Mouse (Mus musculus) left cerebral cortex, postnatal 25 days (tissue): Measurements from ENCODE around the gene Actb. TPM values are rescaled to one million over a fixed set of nuclear protein-coding genes. Genes with fewer than 3 reads are reported as not detected.
A peak's percentile ranks its signal among the peaks of the same experiment; 100 is the strongest.

Experiments
- DNase-seq, 2 experiments: peaks; one replicate each; pipeline ENCODE4 v3.0.0; 2022; ENCODE audit warnings: low spot score in 2 of 2, mixed read lengths in 1 of 2
- intact Hi-C: fragments of 180-260 bp; cut with DNase I; formaldehyde crosslinking; loops from one replicate; pipeline ENCODE4 v1.15.1; 2025
- total RNA-seq, 2 experiments: library from RNA; stranded (reverse); gene quantifications; 2 replicates each; pipeline ENCODE4 v1.2.3; 2021

Actb gene
- total RNA-seq, 2 experiments from 2014 or later = 2,451 to 2,479 TPM

DNA sequence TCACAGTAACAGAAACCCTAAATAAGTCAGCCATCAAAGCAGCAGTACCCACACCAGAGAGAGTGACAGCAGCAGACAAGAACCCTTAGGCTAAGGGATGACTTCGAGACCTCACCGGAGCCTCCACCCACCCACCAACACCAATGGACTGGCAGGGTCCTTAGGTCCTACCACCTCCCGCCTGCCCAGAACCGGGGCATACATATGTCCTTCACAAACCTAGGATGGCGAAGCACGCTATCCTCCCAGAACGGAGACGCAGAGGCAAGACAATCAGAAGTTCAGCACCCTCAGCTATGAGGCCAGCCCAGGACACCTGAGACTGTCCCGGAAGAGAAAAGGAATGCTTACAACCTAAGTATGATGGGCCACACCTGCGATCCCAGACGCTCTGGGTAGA, 24.1 kb downstream of the Actb start:
- DNase-seq = no peak
- intact Hi-C loops = no loop called here

- intact Hi-C loops = loop anchor here (2.0 kb wide), 1 partner anchor 17 kb away; no protein-coding TSS in a partner anchor
- no peak for DNase-seq
Measured at GRCm38 (mm10) chr5:142881936-142882335, 24.6 kb downstream of the Actb start.

GRCm38 (mm10) chr5:142880806-142881516, 25.6 kb downstream of the Actb start:
- DNase-seq = no peak
- intact Hi-C loops = loop anchor here (2.0 kb wide), 1 partner anchor 18 kb away; no protein-coding TSS in a partner anchor

- intact Hi-C loops = loop anchor here (2.0 kb wide), 1 partner anchor 19 kb away; no protein-coding TSS in a partner anchor
- peak; percentile 61 to 85 for DNase-seq
Measured at GRCm38 (mm10) chr5:142880246-142880645, 26.3 kb downstream of the Actb start.

GRCm38 (mm10) chr5:142879318-142880175, 27.0 kb downstream of the Actb start:
- intact Hi-C loops = loop anchor here (1.0 to 2.0 kb wide), 6 partner anchors 19 to 187 kb away; no protein-coding TSS in a partner anchor
- DNase-seq = peak; percentile 80 to 90

GRCm38 (mm10) chr5:142878570-142878969, 28.0 kb downstream of the Actb start:
- DNase-seq = peak in 1 of 2 experiments; percentile 87
- intact Hi-C loops = loop anchor here (2.0 kb wide), 2 partner anchors 60 to 152 kb away; no protein-coding TSS in a partner anchor

- intact Hi-C loops = loop anchor here (2.0 kb wide), 2 partner anchors 59 to 153 kb away; no protein-coding TSS in a partner anchor
- DNase-seq = peak; percentile 89 to 91
Measured at GRCm38 (mm10) chr5:142877337-142878280, 28.9 kb downstream of the Actb start.

DNA sequence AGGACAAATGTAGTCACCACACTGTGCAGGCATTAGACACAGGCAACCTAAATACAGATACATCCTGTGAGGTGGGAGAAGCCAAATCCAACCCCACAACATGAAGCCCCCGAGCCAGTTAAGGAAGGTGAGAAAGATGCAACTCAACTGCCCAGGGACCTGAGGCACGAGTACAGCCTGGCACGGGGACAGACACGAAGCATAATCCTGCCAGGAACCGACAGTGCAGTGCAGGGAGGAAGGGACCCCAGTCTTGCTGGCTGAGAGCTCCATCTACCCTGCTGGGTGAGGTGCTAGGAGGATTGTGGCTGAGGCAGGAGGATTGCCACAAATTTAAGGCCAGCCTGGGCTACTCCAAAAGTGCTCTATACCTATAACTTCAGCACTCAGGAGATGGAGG, 29.7 kb downstream of the Actb start:
- DNase-seq = no peak
- intact Hi-C loops = no loop called here

DNA sequence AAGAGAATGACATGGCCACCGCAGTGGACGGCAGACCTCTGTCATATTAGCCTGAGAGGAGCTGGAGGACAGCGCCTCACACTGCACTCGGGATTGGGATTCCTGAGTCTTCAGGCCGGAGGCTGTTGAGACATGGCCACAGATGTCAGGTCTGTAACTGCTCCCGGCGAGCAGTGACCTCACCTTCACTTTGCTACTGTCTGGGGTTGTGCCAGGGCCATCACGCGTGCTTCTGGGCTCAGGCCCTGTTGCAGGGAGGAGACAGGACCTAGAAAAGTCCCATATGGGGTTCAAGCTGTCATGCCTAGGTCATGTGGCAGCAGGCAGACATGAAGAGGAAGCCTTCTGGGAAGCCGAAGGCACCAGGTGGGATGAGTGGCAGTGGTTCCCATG, 31.0 kb downstream of the Actb start:
- DNase-seq = no peak
- intact Hi-C loops = loop anchor here (2.0 kb wide), 1 partner anchor 107 kb away; no protein-coding TSS in a partner anchor

GRCm38 (mm10) chr5:142874791-142875512, 31.6 kb downstream of the Actb start:
- no peak for DNase-seq
- intact Hi-C loops = loop anchor here (2.0 kb wide), 1 partner anchor 106 kb away; no protein-coding TSS in a partner anchor

DNA sequence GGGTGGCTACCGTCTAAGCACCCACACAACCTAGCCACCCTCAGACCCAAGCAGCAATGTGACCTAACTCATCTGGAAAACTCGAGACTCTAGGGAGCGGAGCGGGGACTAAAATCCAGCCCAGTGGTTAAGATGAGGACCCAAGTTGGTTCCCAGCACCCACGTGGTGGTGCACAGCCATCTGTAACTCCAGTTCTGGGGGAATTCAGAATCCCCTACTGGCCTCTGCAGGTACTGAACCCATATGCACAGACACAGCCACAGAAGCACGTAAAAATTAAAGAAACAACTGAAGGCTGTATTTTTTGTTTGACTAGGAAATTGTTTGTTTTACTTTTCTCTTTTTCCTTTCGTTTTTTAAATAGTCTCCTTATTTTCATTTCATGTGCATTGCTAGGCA, 32.8 kb downstream of the Actb start:
- intact Hi-C loops = loop anchor here (2.0 kb wide), 1 partner anchor 105 kb away; no protein-coding TSS in a partner anchor
- no peak for DNase-seq

DNA sequence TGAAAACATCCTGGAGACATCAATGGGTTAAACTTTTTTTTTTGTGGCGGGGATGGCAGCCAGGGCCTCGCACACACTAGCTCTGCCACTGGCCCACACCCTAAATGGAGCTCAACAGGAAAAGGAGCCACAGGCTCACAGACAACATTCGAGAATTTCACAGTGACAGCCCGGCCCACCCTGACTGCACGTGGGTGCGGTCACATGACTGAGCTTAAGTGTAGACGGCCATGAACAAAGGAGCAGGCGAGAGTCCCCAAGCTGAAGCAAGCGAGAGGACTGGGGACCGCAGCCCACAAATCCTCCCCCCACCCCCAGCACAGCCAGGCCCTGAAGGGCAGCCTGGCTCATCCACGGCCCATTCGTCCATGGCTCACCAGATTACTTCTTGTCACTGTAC, 34.8 kb downstream of the Actb start:
- DNase-seq = no peak

DNA sequence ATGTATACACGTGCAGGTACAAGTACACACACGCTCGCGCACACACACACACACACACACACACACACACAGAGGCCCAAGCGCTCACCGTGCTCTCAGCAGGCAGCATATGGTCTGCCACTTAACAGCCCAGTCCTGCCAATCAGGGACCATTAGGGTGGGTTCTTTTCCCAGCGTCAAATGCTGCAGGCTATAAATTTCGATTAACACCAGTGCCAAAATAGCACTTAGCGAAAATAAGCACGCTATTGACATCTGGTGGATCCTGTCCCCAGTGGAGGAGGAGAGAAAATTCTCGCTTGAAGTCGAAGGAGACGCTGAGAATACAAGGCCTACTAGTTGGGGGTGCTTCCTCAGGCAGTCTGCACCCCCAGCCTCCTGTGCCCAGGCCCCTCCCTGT, 37.1 kb downstream of the Actb start:
- intact Hi-C loops = no loop called here
- peak; percentile 35 to 37 for DNase-seq

More for the DNA sequence above, 34.8 kb downstream of the Actb start:
- intact Hi-C loops = no loop called here

DNA sequence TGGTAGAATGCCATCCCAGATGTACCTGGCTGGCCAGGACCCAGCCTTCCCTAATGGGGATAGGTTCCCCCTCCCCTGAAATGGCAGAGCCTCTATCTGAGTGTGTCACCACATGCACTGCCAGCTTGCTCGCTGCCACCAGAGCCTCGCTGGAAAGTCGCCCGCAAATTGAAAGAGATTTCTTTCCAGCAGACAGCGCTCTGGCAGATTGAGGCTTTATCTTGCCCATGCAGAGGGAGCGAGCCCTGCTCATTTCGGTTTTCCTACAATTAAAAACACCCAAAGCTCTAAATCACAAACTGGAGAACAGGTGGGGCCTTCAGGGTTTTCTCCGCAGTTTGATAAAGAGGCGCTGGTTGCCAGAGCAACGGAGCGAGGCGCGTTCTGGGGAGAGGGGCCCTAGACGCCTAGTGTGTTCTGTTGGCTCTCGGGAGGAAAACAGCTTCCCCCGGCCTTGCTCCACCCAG, 48.8 kb downstream of the Actb start:
- DNase-seq = peak; percentile 76 to 85
- intact Hi-C loops = no loop called here

DNA sequence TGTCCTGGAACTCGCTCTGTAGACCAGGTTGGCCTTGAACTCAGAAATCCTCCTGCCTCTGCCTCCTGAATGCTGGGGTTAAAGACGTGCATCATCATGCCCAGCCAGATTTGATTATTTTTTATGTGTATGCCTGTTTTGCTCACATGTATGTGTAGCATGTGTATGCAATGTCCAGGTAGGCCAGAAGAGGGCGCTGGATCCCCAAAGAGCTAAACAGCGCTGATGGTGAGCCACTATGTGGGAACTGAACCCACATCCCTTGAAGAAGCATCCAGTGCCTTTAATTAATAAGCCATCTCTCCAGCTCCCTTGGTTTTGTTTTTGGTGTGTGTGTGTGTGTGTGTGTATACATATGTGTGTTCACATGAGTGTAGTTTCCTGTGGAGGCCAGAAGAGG, 50.1 kb downstream of the Actb start:
- no peak for DNase-seq
- intact Hi-C loops = no loop called here

DNA sequence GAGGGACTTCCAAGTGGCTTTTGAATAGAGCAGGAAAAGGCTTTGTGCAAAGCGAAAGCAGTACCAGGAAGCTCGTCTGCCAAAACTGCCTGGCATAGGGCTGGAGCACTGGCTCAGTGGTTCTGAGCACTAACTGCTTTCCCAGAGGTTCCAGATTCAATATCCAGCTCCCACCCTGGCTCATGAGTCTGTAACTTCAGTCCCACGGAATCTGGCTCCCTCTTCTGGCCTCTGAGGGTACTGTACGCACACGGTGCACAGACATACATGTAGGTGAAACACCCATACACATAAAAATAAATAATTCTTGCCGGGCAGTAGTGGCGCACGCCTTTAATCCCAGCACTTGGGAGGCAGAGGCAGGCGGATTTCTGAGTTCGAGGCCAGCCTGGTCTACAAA, 51.7 kb downstream of the Actb start:
- intact Hi-C loops = no loop called here
- DNase-seq = peak in 1 of 2 experiments; percentile 47

- intact Hi-C loops = no loop called here
- DNase-seq = no peak
Measured at GRCm38 (mm10) chr5:142853585-142853984, 53.0 kb downstream of the Actb start.
